In the genomic region with DNA sequence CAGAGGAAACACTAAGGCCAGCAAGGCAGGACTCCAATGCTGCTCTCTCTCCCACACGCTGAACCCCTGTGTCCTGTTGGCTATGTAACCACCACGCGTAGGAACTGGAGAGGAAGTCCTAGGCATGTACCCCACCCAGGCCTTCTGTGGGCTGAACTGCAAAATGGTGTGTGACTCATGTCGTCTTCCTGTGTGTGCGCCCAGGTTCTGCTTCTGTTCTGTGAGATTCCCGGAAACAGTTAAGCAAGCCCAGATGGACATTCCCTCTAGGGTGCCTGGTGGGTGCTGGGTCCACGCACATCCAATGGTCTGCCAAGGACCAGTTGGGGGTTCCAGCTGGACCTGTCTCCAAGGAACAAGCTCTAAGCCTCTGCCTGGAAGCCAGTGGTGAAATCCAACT, we compare ENCODE assay signal across 10 mouse cellular contexts. TPM values are rescaled to one million over a fixed set of nuclear protein-coding genes. Genes with fewer than 3 reads are reported as not detected.
A peak's percentile ranks its signal among the peaks of the same experiment; 100 is the strongest.
DNase-seq lines count a peak whose midpoint lies in the region; ATAC-seq lines count a peak whose summit lies in the region.
"Had no signal": no experiment of that assay in that cellular context is flagged by ENCODE, and none has a peak within 500 bp of the region (broad histone marks: within the 10 kb centered on the region; RNA-seq: fewer than 3 reads in every experiment).

No protein-coding gene starts in this region.

- H3K4me3 ChIP-seq in hindbrain, embryonic 13.5 days: no peak overlapping the region
- H3K4me3 ChIP-seq in midbrain, embryonic 13.5 days (replicated peaks): no peak overlapping the region
- H3K4me3 ChIP-seq: liver, embryonic 15.5 days had no signal

- ATAC-seq in hindbrain, embryonic 13.5 days (ENCODE audit: low FRiP score): no peak
- ATAC-seq in midbrain, embryonic 13.5 days: no peak

- no peak overlapping the region for H3K27ac ChIP-seq in hindbrain, embryonic 13.5 days
- H3K27ac ChIP-seq in midbrain, embryonic 13.5 days: no peak overlapping the region
- H3K27ac ChIP-seq: liver, embryonic 15.5 days had no signal

- WGBS in hindbrain, embryonic 13.5 days: 92% methylated on average over 7 of the region's 7 CpGs
- 94% methylated on average over 7 of the region's 7 CpGs for WGBS in midbrain, embryonic 13.5 days

- H3K27me3 ChIP-seq in hindbrain, embryonic 13.5 days: no peaks in the 10 kb centered on the region; the same call in 1 of the 2 replicates
- H3K27me3 ChIP-seq in midbrain, embryonic 13.5 days: no peaks in the 10 kb centered on the region
- H3K27me3 ChIP-seq: liver, embryonic 15.5 days had no signal

- H3K9ac ChIP-seq in hindbrain, embryonic 13.5 days: no peak overlapping the region
- H3K9ac ChIP-seq in midbrain, embryonic 13.5 days (replicated peaks): no peak overlapping the region
- H3K9ac ChIP-seq: liver, embryonic 15.5 days had no signal

- H3K36me3 ChIP-seq in hindbrain, embryonic 13.5 days: no peaks in the 10 kb centered on the region
- H3K36me3 ChIP-seq in midbrain, embryonic 13.5 days: no peaks in the 10 kb centered on the region
- H3K36me3 ChIP-seq: liver, embryonic 15.5 days had no signal

- no peak overlapping the region for H3K4me2 ChIP-seq in hindbrain, embryonic 13.5 days
- no peak overlapping the region for H3K4me2 ChIP-seq in midbrain, embryonic 13.5 days (replicated peaks)
- H3K4me2 ChIP-seq: liver, embryonic 15.5 days had no signal

- H3K9me3 ChIP-seq in hindbrain, embryonic 13.5 days: 0 out of 2 replicates have a peak, but pooled peaks cover 5% of the 10 kb centered on the region
- no peaks in the 10 kb centered on the region for H3K9me3 ChIP-seq in midbrain, embryonic 13.5 days
- H3K9me3 ChIP-seq: liver, embryonic 15.5 days had no signal

- peak; percentile 33 to 60 for DNase-seq in adrenal gland, adult (ENCODE audit: inconsistent age in 2 of 2, low spot score in 1 of 2)
- DNase-seq in adrenal gland, postnatal 4 days (ENCODE audit: low spot score in 2 of 2): no peak
- peak; percentile 20 to 63 for DNase-seq in urinary bladder, postnatal 36 days (ENCODE audit: low spot score in 2 of 2)
- no peak for DNase-seq in urinary bladder, postnatal 25 days (ENCODE audit: low spot score)
- peak; percentile 43 for DNase-seq in kidney, postnatal 14 days
- no peak for DNase-seq in layer of hippocampus, postnatal 14 days (ENCODE audit: low spot score in 2 of 2)

- no peaks in the 10 kb centered on the region for H3K4me1 ChIP-seq in hindbrain, embryonic 13.5 days (replicated peaks)
- no peaks in the 10 kb centered on the region for H3K4me1 ChIP-seq in midbrain, embryonic 13.5 days (replicated peaks)
- H3K4me1 ChIP-seq: liver, embryonic 15.5 days had no signal

RNA-seq across cellular contexts. Expression of a gene that starts 22.2 kb away (rescaled TPM):
- total RNA-seq in adrenal gland, postnatal 4 days (2021): 10 to 100 TPM; 14.8 to 15.4 TPM
- polyA plus RNA-seq in hindbrain, embryonic 13.5 days (2015; fragmentation: Nextera tagmentation; extraction: Ambion mirVana): 1.2 and 1.8 TPM in 2 replicates
- 1.4 and 2.5 TPM in 2 replicates for polyA plus RNA-seq in midbrain, embryonic 13.5 days (2015; fragmentation: Nextera tagmentation; extraction: Ambion mirVana)
- total RNA-seq in layer of hippocampus, postnatal 14 days (2021): 1 to 10 TPM; 2.8 to 5.1 TPM

RNA-seq across cellular contexts. Expression of a gene that starts 52.1 kb away (rescaled TPM):
- total RNA-seq in adrenal gland, postnatal 4 days (2021): not detected
- not detected in 2 replicates for polyA plus RNA-seq in hindbrain, embryonic 13.5 days (2015; fragmentation: Nextera tagmentation; extraction: Ambion mirVana)
- not detected in 2 replicates for polyA plus RNA-seq in midbrain, embryonic 13.5 days (2015; fragmentation: Nextera tagmentation; extraction: Ambion mirVana)
- not detected for total RNA-seq in layer of hippocampus, postnatal 14 days (2021)
- polyA plus RNA-seq: liver, embryonic 15.5 days; spleen, adult 2 months had no signal

Comparison
In these comparisons a context has a peak if more than half of its experiments do, and no peak if none do; other contexts are left out.
1. DNase-seq: peak in adrenal gland, adult (2 of 2), urinary bladder, postnatal 36 days (2 of 2) and kidney, postnatal 14 days (single experiment); none in adrenal gland, postnatal 4 days (0 of 2), urinary bladder, postnatal 25 days (single experiment) and layer of hippocampus, postnatal 14 days (0 of 2).